Mouse (Mus musculus): ENCODE data around the gene Mmachc. TPM values are rescaled to one million over a fixed set of nuclear protein-coding genes. Genes with fewer than 3 reads are reported as not detected.
"Not testable (repeated sequence)": the region's sequence is repeated elsewhere in the genome, so short reads cannot be mapped to it uniquely, and the experiment has no call there.

Gene Mmachc
- polyA plus RNA-seq, 1 experiment from 2014 or later: 9.4 TPM

DNA sequence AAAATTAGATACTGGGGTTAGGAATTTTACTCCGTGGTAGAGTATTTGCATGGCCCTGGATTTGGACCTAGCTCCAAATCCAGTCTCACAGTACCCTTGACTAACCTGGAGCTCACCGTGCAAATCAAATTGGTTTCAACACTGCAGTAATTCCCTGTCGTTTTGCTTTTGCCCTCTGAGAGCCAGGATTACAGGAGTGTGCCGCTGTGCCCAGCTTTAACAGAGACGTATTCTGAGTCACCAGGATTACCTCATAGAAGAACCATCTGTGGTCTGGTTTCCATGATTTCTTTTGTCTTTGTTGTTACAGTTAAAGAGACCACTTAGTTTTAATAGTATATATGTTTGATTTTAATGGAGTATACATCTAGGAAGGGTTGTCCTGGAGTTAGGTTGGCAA is 29.1 kb downstream of the Mmachc start:
- WGBS (ENCODE audit: missing documents): 67% methylated on average over 5 of the region's 5 CpGs
- Histone ChIP-seq H3K79me2 (ENCODE audit: inconsistent target) (no peaks in the 10 kb centered on the region; the same call in 1 of the 2 replicates), H3K4me3 (ENCODE audit: inconsistent target) (no peak overlapping the region), H3K27ac (no peak overlapping the region), H3K36me3 (ENCODE audit: inconsistent target) (no peaks in the 10 kb centered on the region)

DNA sequence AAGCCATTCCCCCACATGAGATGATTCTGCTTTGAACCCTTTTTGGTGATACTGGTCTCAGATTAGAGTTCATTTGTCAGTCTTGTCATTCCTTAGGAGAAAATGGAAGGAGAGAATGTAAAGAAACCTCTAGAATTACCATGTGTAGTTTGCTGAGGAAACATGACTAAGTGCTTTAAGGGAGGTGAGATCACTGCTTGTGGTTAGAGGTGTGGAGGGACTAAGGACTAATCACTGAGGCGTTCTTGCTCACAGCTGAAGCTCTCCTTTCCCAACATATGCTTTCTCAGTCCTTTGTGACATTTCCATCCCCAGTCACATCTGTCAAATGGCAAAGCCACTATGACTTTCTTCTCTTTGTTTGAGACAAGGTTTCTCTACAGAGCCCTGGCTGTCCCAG is 30.4 kb downstream of the Mmachc start:
- Histone ChIP-seq H3K79me2 (ENCODE audit: inconsistent target) (no peaks in the 10 kb centered on the region), H3K36me3 (ENCODE audit: inconsistent target) (no peaks in the 10 kb centered on the region), H3K27ac (no peak overlapping the region), H3K4me3 (ENCODE audit: inconsistent target) (no peak overlapping the region)
- WGBS (ENCODE audit: missing documents): 25% methylated on average over 1 of the region's 1 CpGs

DNA sequence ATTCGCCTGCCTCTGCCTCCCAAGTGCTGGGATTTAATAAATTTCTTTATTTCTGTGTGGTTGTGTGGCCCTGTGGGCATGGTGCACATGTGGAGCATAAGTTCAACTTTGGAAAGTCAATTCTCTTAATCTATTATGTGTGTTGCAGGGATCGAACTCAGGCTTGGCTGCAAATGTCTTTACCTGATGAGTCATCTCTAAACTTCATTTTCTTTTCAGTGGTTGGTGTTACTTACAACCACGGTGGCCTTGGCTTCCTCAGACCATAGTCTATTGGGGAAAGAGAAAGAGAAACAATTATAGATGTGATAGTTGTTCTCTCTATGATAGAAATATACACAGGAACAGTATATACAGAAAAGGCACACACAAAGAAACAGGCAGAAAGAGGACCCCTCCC is 32.2 kb downstream of the Mmachc start:
- no peaks in the 10 kb centered on the region for H3K36me3 ChIP-seq (ENCODE audit: inconsistent target)
- H3K27ac ChIP-seq: no peak overlapping the region
- H3K4me3 ChIP-seq (ENCODE audit: inconsistent target): no peak overlapping the region
- H3K79me2 ChIP-seq (ENCODE audit: inconsistent target): no peaks in the 10 kb centered on the region; the same call in 1 of the 2 replicates
- WGBS (ENCODE audit: missing documents): 63% methylated on average over 3 of the region's 3 CpGs

DNA sequence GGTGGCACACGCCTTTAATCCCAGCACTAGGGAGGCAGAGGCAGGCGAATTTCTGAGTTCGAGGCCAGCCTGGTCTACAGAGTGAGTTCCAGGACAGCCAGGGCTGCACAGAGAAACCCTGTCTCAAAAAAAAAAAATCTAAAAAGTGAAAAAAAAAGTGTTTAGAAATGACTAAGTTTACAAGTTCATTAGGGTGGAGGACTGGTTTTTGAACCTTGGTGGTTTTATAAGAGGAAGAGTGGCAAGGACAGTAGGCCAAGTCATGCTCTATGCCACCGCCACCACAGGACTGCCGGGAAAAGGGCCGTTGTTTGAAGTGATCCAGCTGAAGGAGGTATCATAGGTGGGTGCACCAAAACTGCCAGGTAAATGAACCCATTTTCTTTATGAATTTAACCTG is 33.4 kb downstream of the Mmachc start:
- H3K27ac ChIP-seq; H3K36me3 ChIP-seq (ENCODE audit: inconsistent target); H3K79me2 ChIP-seq (ENCODE audit: inconsistent target); H3K4me3 ChIP-seq (ENCODE audit: inconsistent target): not testable (repeated sequence)
- WGBS (ENCODE audit: missing documents): 92% methylated on average over 5 of the region's 6 CpGs

DNA sequence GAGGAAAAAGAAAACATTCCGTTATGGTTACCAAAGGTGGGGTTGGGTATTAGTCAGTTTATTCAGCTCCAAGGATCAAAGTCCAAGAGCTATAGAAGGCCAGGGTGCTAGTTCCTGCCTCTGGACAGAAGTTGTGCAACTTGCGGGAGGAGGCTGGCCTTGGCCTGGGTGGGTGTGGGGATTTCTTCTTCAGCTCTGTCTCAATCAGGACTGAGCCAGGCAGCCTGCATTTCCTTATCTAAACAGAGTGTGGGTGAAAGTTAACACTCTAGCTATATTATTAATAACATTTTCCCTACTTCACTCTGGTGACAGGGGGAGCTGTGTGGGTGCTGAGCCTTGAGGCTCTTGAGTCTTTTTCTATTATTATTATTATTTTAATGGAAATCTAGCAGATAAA is 35.4 kb downstream of the Mmachc start:
- H3K4me3 ChIP-seq (ENCODE audit: inconsistent target): no peak overlapping the region
- peak overlapping the region; percentile 72 for H3K27ac ChIP-seq
- H3K79me2 ChIP-seq (ENCODE audit: inconsistent target): no peaks in the 10 kb centered on the region; the same call in 1 of the 2 replicates
- H3K36me3 ChIP-seq (ENCODE audit: inconsistent target): no peaks in the 10 kb centered on the region
- WGBS (ENCODE audit: missing documents): 18% methylated on average over 2 of the region's 2 CpGs

DNA sequence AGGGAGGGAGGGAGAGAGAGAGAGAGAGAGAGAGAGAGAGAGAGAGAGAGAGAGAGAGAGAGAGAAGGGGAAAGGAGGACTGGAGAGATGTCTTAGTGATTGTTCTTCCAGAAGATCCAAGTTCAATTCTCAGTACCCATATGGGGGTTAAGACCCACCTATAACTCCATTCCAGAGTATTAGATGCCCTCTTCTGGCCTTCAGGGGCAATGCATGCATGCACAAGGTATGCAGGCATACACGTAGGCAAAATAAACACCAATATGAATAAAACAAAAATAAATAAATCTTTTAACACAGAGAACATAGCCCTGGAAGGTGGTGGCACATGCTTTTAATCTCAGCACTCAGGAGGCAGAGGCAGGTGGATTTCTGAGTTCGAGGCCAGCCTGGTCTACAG is 38.9 kb downstream of the Mmachc start:
- Histone ChIP-seq H3K36me3 (ENCODE audit: inconsistent target) (no peaks in the 10 kb centered on the region), H3K4me3 (ENCODE audit: inconsistent target) (no peak overlapping the region), H3K27ac (peak overlapping the region; percentile 99), H3K79me2 (ENCODE audit: inconsistent target) (no peaks in the 10 kb centered on the region; the same call in 1 of the 2 replicates)
- WGBS (ENCODE audit: missing documents): 71% methylated on average over 1 of the region's 2 CpGs

DNA sequence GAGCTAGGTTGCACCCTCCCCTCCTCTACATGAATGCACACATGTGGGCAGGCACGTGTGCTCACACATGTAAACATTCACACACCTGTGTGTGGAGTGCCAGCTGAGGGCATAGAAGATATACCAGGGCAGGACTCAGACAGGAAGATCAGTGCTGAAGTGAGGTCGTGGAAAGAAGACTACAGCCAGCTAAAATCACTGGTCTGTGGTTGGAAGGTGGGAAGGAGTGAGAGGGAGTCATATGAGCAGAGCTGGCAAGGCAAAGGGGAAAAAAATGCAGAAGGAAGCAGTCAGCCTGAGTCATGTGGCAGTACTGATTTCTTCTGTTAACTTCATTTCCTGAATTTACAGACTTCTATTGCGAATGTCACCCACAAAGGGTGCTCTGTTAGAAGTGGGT is 40.1 kb downstream of the Mmachc start:
- Histone ChIP-seq H3K4me3 (ENCODE audit: inconsistent target) (no peak overlapping the region), H3K36me3 (ENCODE audit: inconsistent target) (no peaks in the 10 kb centered on the region), H3K27ac (peak overlapping the region; percentile 99), H3K79me2 (ENCODE audit: inconsistent target) (no peaks in the 10 kb centered on the region; the same call in 1 of the 2 replicates)
- 0% methylated on average over 3 of the region's 3 CpGs for WGBS (ENCODE audit: missing documents)

DNA sequence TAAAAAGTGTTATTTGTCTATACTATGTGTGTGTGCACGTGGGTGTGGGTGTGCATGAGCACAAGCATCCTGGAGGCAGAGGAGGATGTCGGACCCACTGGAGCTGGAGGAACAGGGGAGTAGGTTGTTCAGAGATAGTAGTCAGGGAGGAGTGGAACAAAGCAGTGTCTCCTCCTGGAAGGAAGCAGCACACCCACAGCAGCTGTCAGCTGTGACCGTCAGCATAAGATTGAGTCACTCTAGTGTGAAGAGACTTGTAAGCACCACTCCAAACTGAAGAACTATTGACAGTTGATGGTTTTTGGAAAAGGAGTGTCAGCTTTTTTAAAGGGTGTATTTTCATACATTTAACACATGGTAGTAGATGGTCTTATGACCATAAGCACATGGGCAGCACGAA is 41.6 kb downstream of the Mmachc start:
- no peaks in the 10 kb centered on the region; the same call in 1 of the 2 replicates for H3K79me2 ChIP-seq (ENCODE audit: inconsistent target)
- no peak overlapping the region for H3K4me3 ChIP-seq (ENCODE audit: inconsistent target)
- H3K36me3 ChIP-seq (ENCODE audit: inconsistent target): no peaks in the 10 kb centered on the region
- 23% methylated on average over 4 of the region's 4 CpGs for WGBS (ENCODE audit: missing documents)
- H3K27ac ChIP-seq: peak overlapping the region; percentile 99

DNA sequence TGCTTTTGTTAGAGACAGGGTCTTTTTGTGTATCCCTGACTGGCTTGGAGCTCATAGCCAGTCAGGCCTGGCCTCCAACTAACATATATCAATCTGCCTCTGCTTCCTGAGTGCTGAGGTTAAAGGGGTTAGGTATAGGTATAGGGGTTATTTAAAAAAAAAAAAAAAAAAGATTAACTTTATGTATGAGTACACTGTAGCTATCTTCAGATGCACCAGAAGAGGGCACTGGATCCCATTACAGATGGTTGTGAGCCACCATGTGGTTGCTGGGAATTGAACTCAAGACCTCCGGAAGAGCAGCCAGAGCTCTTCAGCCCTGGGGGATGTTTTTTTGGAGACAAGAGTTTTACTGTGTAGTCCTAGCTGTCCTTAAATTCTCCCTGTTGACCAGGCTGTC is 46.2 kb downstream of the Mmachc start:
- no peak overlapping the region for H3K4me3 ChIP-seq (ENCODE audit: inconsistent target)
- H3K27ac ChIP-seq: no peak overlapping the region
- H3K79me2 ChIP-seq (ENCODE audit: inconsistent target): no peaks in the 10 kb centered on the region
- H3K36me3 ChIP-seq (ENCODE audit: inconsistent target): no peaks in the 10 kb centered on the region
- WGBS (ENCODE audit: missing documents): 100% methylated on average over 1 of the region's 1 CpGs

DNA sequence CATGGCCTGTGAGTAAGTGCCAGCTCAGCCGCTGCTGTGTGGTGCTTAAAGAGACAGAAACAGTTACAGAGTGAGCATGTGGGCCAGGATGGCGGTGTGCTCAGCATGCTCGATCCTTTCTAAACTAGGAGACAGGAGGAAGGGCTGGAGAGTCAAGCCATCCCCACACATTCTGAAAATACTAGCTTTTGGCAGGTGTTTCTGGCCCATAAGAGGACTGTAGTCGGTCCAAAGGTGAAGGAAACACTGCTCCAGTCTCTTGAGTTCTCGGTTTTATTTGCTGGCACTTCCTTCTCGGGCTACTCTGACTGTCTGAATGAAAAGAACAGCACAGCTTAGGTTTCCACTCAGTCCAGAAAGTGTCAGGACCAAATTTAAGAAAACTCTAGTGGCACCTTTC is 47.4 kb downstream of the Mmachc start:
- WGBS (ENCODE audit: missing documents): 85% methylated on average over 6 of the region's 6 CpGs
- no peak overlapping the region for H3K4me3 ChIP-seq (ENCODE audit: inconsistent target)
- no peaks in the 10 kb centered on the region for H3K79me2 ChIP-seq (ENCODE audit: inconsistent target)
- H3K36me3 ChIP-seq (ENCODE audit: inconsistent target): no peaks in the 10 kb centered on the region
- peak overlapping the region; percentile 4; the same call in 1 of the 2 replicates for H3K27ac ChIP-seq

DNA sequence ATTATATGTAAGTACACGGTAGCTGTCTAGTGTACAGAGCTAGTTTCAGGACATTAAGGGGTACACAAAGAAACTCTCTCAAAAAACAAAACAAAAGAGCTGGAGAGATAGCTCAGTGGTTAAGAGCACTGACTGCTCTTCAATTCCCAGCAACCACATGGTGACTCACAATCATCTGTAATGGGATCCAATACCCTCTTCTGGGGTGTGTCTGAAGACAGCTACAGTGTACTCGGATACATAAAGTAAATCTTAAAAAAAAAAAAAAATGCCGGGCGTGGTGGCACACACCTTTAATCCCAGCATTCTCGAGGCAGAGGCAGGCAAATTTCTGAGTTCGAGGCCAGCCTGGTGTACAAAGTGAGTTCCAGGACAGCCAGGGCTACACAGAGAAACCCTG is 48.3 kb downstream of the Mmachc start:
- H3K4me3 ChIP-seq (ENCODE audit: inconsistent target); H3K27ac ChIP-seq; H3K36me3 ChIP-seq (ENCODE audit: inconsistent target); H3K79me2 ChIP-seq (ENCODE audit: inconsistent target): not testable (repeated sequence)
- 91% methylated on average over 6 of the region's 6 CpGs for WGBS (ENCODE audit: missing documents)

DNA sequence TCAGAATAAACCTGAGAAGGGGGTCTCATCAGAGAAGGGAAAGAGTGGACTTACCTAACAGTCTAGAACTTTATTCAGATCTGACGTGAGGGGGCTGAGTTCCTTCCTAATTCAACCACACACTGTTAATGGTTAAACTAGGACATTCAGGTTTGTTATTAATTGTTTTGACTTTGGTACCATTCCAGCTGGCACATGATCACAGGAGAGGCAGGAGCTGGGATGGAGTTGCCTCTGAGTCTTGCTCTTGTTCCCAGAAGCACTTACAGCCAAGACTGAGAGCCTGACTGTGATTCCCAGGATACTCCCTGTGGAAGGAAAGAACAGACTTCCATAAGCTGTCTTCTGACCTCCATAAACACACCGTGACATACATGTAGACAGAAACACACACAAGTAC is 48.7 kb downstream of the Mmachc start:
- H3K27ac ChIP-seq: no peak overlapping the region
- 100% methylated on average over 2 of the region's 2 CpGs for WGBS (ENCODE audit: missing documents)
- no peaks in the 10 kb centered on the region for H3K36me3 ChIP-seq (ENCODE audit: inconsistent target)
- no peaks in the 10 kb centered on the region; the same call in 1 of the 2 replicates for H3K79me2 ChIP-seq (ENCODE audit: inconsistent target)
- no peak overlapping the region for H3K4me3 ChIP-seq (ENCODE audit: inconsistent target)

DNA sequence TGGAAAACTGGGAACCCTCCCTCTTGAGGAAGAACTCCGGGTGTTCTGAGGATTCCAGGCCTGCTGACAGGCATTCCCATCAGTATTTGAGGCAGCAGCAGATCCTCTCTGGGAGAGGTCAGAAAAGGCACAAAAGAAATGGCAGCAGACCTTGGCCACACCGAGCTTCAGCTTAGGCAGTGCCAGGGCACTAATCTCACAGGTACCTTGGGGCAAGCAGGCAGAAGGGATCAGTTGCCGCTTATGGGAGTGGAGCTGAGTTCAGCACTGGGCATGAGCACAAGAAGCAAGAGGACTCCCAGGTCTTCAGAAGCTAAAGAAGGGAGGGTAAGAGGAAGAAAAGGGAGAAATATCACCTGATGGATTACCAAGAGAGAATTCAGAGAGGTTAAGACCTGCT is 50.2 kb downstream of the Mmachc start:
- Histone ChIP-seq H3K27ac (no peak overlapping the region), H3K36me3 (ENCODE audit: inconsistent target) (no peaks in the 10 kb centered on the region), H3K79me2 (ENCODE audit: inconsistent target) (peaks cover 14% of the 10 kb centered on the region; the same call in 1 of the 2 replicates), H3K4me3 (ENCODE audit: inconsistent target) (no peak overlapping the region)
- 90% methylated on average over 3 of the region's 3 CpGs for WGBS (ENCODE audit: missing documents)

DNA sequence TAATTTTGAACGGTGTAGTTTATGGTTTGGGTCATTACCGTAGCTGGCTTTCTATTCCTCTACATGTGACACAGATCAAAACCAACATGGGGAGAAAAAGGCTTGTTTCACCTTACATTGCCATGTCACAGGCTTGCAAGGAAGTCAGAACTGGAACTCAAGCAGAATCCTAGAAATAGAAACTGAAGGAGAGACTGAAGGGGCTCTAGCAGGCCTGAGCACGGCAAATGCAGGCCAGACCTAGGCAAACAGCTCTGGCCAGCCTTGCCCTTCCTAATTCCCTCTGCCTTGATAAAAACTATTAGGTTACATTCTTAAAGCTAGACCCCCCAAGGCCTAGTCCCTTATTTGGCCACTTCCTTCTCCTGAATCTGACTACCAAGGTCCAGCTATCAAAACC is 52.5 kb downstream of the Mmachc start:
- H3K36me3 ChIP-seq (ENCODE audit: inconsistent target): no peaks in the 10 kb centered on the region
- WGBS (ENCODE audit: missing documents): 79% methylated on average over 2 of the region's 3 CpGs
- no peak overlapping the region for H3K4me3 ChIP-seq (ENCODE audit: inconsistent target)
- peaks cover 38% of the 10 kb centered on the region for H3K79me2 ChIP-seq (ENCODE audit: inconsistent target)
- H3K27ac ChIP-seq: peak overlapping the region; percentile 98

DNA sequence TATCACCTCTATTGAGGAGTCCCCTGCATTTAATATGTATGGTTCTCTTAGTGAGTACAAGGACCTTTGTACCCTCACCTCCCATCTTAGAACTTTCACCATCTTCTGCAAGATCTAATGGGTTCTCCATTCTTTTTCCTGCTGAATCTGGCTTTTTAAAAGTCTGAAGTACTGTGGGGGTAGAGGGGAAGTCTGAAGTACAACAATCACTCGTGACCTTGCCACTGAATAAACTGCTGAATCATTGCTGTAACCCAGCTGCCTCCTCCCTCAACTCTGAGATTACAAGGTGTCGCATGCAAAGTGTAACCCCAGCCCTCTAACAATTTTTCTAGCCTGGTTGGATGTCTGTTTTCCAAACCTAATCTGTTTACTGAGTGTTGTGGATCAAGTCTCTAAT is 53.1 kb downstream of the Mmachc start:
- WGBS (ENCODE audit: missing documents): 0% methylated on average over 2 of the region's 2 CpGs
- peaks cover 43% of the 10 kb centered on the region for H3K79me2 ChIP-seq (ENCODE audit: inconsistent target)
- no peaks in the 10 kb centered on the region for H3K36me3 ChIP-seq (ENCODE audit: inconsistent target)
- peak overlapping the region; percentile 98 for H3K27ac ChIP-seq
- H3K4me3 ChIP-seq (ENCODE audit: inconsistent target): no peak overlapping the region

DNA sequence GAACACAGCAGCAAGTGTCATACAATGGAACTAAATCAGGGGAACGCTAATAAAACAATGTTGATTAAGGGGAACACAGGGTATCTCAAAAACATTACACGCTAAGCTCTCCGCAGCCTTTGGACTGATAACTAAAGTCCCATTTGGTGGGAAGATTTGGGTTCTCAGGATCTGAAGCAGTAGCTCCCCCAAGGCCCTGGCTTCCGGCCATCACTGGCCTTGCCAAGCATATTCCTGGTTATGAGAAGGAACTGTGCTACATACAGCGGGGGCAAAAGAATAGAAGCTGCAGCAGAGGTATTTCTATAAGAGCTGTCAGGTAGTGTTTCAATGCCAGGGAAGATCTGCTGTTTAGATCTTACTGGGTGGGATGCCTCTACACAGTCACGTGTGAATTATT is 55.0 kb downstream of the Mmachc start:
- Histone ChIP-seq H3K79me2 (ENCODE audit: inconsistent target) (peaks cover 62% of the 10 kb centered on the region), H3K27ac (no peak overlapping the region), H3K36me3 (ENCODE audit: inconsistent target) (no peaks in the 10 kb centered on the region), H3K4me3 (ENCODE audit: inconsistent target) (no peak overlapping the region)
- 88% methylated on average over 5 of the region's 6 CpGs for WGBS (ENCODE audit: missing documents)

Measured in macrophage (primary cell).